9 mouse cellular contexts compared by ENCODE assay signal in the genomic region with DNA sequence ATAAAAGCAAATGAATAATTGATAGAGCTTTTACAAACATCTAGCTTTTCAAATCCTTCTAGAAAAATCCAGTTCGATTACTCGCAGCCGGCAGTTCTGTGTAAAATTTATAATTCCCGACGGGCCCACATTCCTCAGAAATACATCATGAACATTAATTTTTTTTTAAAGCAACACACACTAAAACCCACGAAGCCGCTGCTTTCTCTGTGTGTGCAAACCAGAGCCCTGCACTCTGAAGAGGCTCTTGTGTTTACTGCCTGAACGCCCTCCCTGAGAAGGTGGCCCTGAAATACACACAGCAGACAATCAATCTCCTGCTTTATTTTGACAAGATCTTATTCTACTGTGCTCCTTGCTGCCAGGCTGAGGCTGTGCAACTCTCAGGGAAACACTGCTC. TPM values are rescaled to one million over a fixed set of nuclear protein-coding genes. Genes with fewer than 3 reads are reported as not detected.
DNase-seq lines count a peak whose midpoint lies in the region; ATAC-seq and TF ChIP-seq lines count a peak whose summit lies in the region.
"Had no signal": no experiment of that assay in that cellular context is flagged by ENCODE, and none has a peak within 500 bp of the region (broad histone marks: within the 10 kb centered on the region; RNA-seq: fewer than 3 reads in every experiment).

No protein-coding gene starts in this region.

- no peaks in the 10 kb centered on the region for H3K27me3 ChIP-seq in heart, adult 2 months (ENCODE audit: control insufficient read depth, insufficient read depth, low read length)
- H3K27me3 ChIP-seq in embryonic facial prominence, embryonic 11.5 days (ENCODE audit: control insufficient read depth, insufficient read depth, low read length) = no peaks in the 10 kb centered on the region
- no peaks in the 10 kb centered on the region for H3K27me3 ChIP-seq in liver, embryonic 16.5 days (ENCODE audit: control insufficient read depth, insufficient read depth, low read depth, low read length)

- no peaks in the 10 kb centered on the region for H3K36me3 ChIP-seq in heart, adult 2 months (ENCODE audit: control insufficient read depth, insufficient read depth, low read length)
- H3K36me3 ChIP-seq in embryonic facial prominence, embryonic 11.5 days (replicated peaks; ENCODE audit: control insufficient read depth, insufficient read depth, low read depth, low read length) = no peaks in the 10 kb centered on the region
- H3K36me3 ChIP-seq in liver, embryonic 16.5 days (ENCODE audit: control insufficient read depth, insufficient read depth) = peaks cover 8% of the 10 kb centered on the region

- ATAC-seq in embryonic facial prominence, embryonic 11.5 days (replicated peaks; ENCODE audit: insufficient number of reproducible peaks, low FRiP score, low TSS enrichment, low read depth) = no peak
- ATAC-seq in liver, embryonic 16.5 days (ENCODE audit: low read depth) = no peak

- intact Hi-C loops in heart, adult 2 months (cut with DNase I) = no loop called here

- TF ChIP-seq POLR2A in heart, adult 2 months (IDR thresholded peaks at IDR 0.05; ENCODE audit: insufficient read depth, low read depth, low read length) = no peak

- peaks cover 4% of the 10 kb centered on the region for H3K4me1 ChIP-seq in heart, adult 2 months (ENCODE audit: control insufficient read depth, insufficient read depth, low read length)
- no peaks in the 10 kb centered on the region for H3K4me1 ChIP-seq in embryonic facial prominence, embryonic 11.5 days (ENCODE audit: control insufficient read depth, insufficient read depth, low read length)
- peaks cover 63% of the 10 kb centered on the region for H3K4me1 ChIP-seq in liver, embryonic 16.5 days (ENCODE audit: control insufficient read depth, low read depth, low read length)

- 72% methylated on average over 8 of the region's 8 CpGs for WGBS in heart, adult 2 months
- 81% methylated on average over 8 of the region's 8 CpGs for WGBS in embryonic facial prominence, embryonic 11.5 days
- 55% methylated on average over 8 of the region's 8 CpGs for WGBS in liver, embryonic 16.5 days (ENCODE audit: insufficient replicate concordance)

- no peak overlapping the region for H3K9ac ChIP-seq in heart, adult 2 months (ENCODE audit: low read depth, low read length)
- 0 out of 2 replicates have a peak overlapping the region, but pooled peaks have one; percentile 3 for H3K9ac ChIP-seq in embryonic facial prominence, embryonic 11.5 days (replicated peaks; ENCODE audit: low read length)
- H3K9ac ChIP-seq in liver, embryonic 16.5 days (ENCODE audit: low read depth, low read length) = peak overlapping the region; percentile 62

- no peak overlapping the region for H3K4me2 ChIP-seq in embryonic facial prominence, embryonic 11.5 days (ENCODE audit: low read depth, low read length)
- H3K4me2 ChIP-seq in liver, embryonic 16.5 days (ENCODE audit: low read depth, low read length) = peak overlapping the region; percentile 66

- no peaks in the 10 kb centered on the region for H3K79me2 ChIP-seq in heart, adult 2 months (replicated peaks; ENCODE audit: control insufficient read depth, insufficient read depth, low read length)

- DNase-seq in heart, adult 2 months = no peak
- DNase-seq in heart, postnatal 4 days = no peak
- DNase-seq in 3T3-L1 (ENCODE audit: low read depth, low spot score) = peak; percentile 57
- no peak for DNase-seq in embryonic facial prominence, embryonic 11.5 days (ENCODE audit: low spot score)
- DNase-seq in adrenal gland, adult (ENCODE audit: inconsistent age in 2 of 2, low spot score in 1 of 2) = no peak
- DNase-seq in embryo, embryonic 9.5 days (ENCODE audit: extremely low spot score) = no peak
- no peak for DNase-seq in ovary, postnatal 36 days (ENCODE audit: low spot score)
- DNase-seq: left cerebral cortex, postnatal 4 days had no signal

- no peaks in the 10 kb centered on the region for H3K9me3 ChIP-seq in embryonic facial prominence, embryonic 11.5 days (replicated peaks; ENCODE audit: control insufficient read depth, low read length)
- H3K9me3 ChIP-seq in liver, embryonic 16.5 days (replicated peaks; ENCODE audit: control insufficient read depth, low read length) = no peaks in the 10 kb centered on the region

- no peak for TF ChIP-seq EP300 in heart, adult 2 months (IDR thresholded peaks at IDR 0.05; ENCODE audit: insufficient read depth, low read depth, low read length)

- H3K4me3 ChIP-seq in heart, adult 2 months = peak overlapping the region; percentile 16; the same call in 1 of the 2 replicates
- no peak overlapping the region for H3K4me3 ChIP-seq in embryonic facial prominence, embryonic 11.5 days (ENCODE audit: low read depth, low read length)
- H3K4me3 ChIP-seq in liver, embryonic 16.5 days (ENCODE audit: low read depth, low read length) = peak overlapping the region; percentile 40

- no peak for TF ChIP-seq CTCF in heart, adult 2 months (IDR thresholded peaks at IDR 0.05)

- H3K27ac ChIP-seq in heart, adult 2 months = peak overlapping the region; percentile 46
- H3K27ac ChIP-seq in embryonic facial prominence, embryonic 11.5 days (replicated peaks; ENCODE audit: low read depth, low read length) = no peak overlapping the region
- H3K27ac ChIP-seq in liver, embryonic 16.5 days (ENCODE audit: low read length) = peak overlapping the region; percentile 92

RNA-seq across cellular contexts. Expression of a gene that starts 14.3 kb away (rescaled TPM):
- total RNA-seq in heart, adult 2 months (2021) = 10 to 100 TPM; 25.2 to 27.9 TPM
- polyA plus RNA-seq in heart, adult 2 months (2012; rRNA removed) = 54.9 and 70.5 TPM in 2 replicates
- total RNA-seq in heart, postnatal 4 days (2021) = 10 to 100 TPM; 24.3 to 24.8 TPM
- 3.3 and 3.7 TPM in 2 replicates for polyA plus RNA-seq in embryonic facial prominence, embryonic 11.5 days (2014; fragmentation: Nextera tagmentation; extraction: Ambion mirVana)
- polyA plus RNA-seq in liver, embryonic 16.5 days (2015; fragmentation: Nextera tagmentation; extraction: Ambion mirVana) = 38.4 and 42.6 TPM in 2 replicates
